Mouse (Mus musculus): ENCODE measurements around the gene Lrch4.
"Not testable (repeated sequence)": the region's sequence is repeated elsewhere in the genome, so short reads cannot be mapped to it uniquely, and the experiment has no call there.

Gene Lrch4

GRCm38 (mm10) chr5:137613550-137613949 is 15.4 kb upstream of the Lrch4 start, which contains the start of gene Pcolce:
TSS of gene Pcolce (minus strand) at chr5:137613784.
- DNase-seq, result no peak

- not testable (repeated sequence) for DNase-seq
Measured at GRCm38 (mm10) chr5:137614921-137615320, 14.0 kb upstream of the Lrch4 start.

GRCm38 (mm10) chr5:137615347-137615746 is 13.6 kb upstream of the Lrch4 start:
- no peak for DNase-seq

GRCm38 (mm10) chr5:137623937-137624530 is 4.9 kb upstream of the Lrch4 start:
- no peak for DNase-seq

GRCm38 (mm10) chr5:137627991-137628390 is 930 bp upstream of the Lrch4 start:
- DNase-seq, result no peak

- peak; percentile 79 to 81 for DNase-seq
Measured at GRCm38 (mm10) chr5:137629306-137629721, 393 bp downstream of the Lrch4 start.

- DNase-seq, result peak in 1 of 2 experiments; percentile 43
Measured at GRCm38 (mm10) chr5:137629906-137630545, 1.1 kb downstream of the Lrch4 start.

GRCm38 (mm10) chr5:137630602-137631001 is 1.7 kb downstream of the Lrch4 start:
- peak; percentile 33 to 39 for DNase-seq

GRCm38 (mm10) chr5:137631171-137631570 is 2.2 kb downstream of the Lrch4 start:
- peak; percentile 67 to 77 for DNase-seq

GRCm38 (mm10) chr5:137631591-137631990 is 2.7 kb downstream of the Lrch4 start:
- DNase-seq, result peak in 1 of 2 experiments; percentile 31

GRCm38 (mm10) chr5:137633397-137634084 is 4.6 kb downstream of the Lrch4 start:
- DNase-seq, result no peak

- no peak for DNase-seq
Measured at GRCm38 (mm10) chr5:137639472-137639871, 10.6 kb downstream of the Lrch4 start.

GRCm38 (mm10) chr5:137641054-137641453 is 12.1 kb downstream of the Lrch4 start, which contains the start of gene Sap25:
TSS of gene Sap25 (plus strand) at chr5:137641334.
- peak; percentile 29 to 30 for DNase-seq

- no peak for DNase-seq
Measured at GRCm38 (mm10) chr5:137642886-137643285, 14.0 kb downstream of the Lrch4 start.

GRCm38 (mm10) chr5:137644484-137644883 is 15.6 kb downstream of the Lrch4 start:
- no peak for DNase-seq

- DNase-seq, result peak; percentile 51 to 65
Measured at GRCm38 (mm10) chr5:137645091-137645651, 16.2 kb downstream of the Lrch4 start.

- no peak for DNase-seq
Measured at GRCm38 (mm10) chr5:137645652-137646091, 16.8 kb downstream of the Lrch4 start, which contains the start of gene Irs3. TSS of gene Irs3 (minus strand) at chr5:137645714.

- no peak for DNase-seq
Measured at GRCm38 (mm10) chr5:137647827-137648601, 19.1 kb downstream of the Lrch4 start.

- DNase-seq, result no peak
Measured at GRCm38 (mm10) chr5:137649251-137649650, 20.3 kb downstream of the Lrch4 start.

GRCm38 (mm10) chr5:137649669-137650571 is 21.0 kb downstream of the Lrch4 start:
- no peak for DNase-seq

- DNase-seq, result peak in 1 of 2 experiments; percentile 64
Measured at GRCm38 (mm10) chr5:137652474-137652873, 23.6 kb downstream of the Lrch4 start.

Measured in spleen, adult 18-20 months (tissue).